Mouse (Mus musculus): ENCODE results near the gene Olfr560. TPM values are rescaled to one million over a fixed set of nuclear protein-coding genes. Genes with fewer than 3 reads are reported as not detected.

Olfr560 gene
- polyA plus RNA-seq (2012; rRNA removed) = not detected in 2 replicates

DNA sequence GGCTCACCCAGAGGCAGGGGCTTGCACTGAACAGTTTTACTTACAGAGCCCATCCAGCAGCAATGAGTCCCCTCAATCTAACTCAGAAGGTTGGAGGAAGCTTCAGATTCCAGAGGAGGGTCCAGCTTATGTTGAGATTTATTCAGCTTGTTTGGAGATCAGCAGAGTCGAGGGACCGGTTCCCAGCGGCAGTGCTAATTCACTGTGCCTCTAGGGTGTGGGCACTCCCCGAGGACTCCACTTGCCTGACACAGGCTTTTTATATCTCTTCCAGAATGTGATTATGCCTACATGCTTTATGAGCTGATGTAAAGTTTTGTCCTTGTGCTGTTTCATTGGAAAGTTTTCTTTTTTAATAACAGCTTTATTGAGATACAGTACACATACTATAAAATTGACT is at the start of gene Olfr560, which contains the start of gene Olfr78:
Olfr560 (minus strand) TSS at position 101 of the 400 bp plus-strand sequence.
Olfr78 (minus strand) TSS at position 206 of the 400 bp plus-strand sequence.
- Histone ChIP-seq H3K27ac (ENCODE audit: control insufficient read depth, insufficient read depth, low read length) (no peak within 1 kb of the TSS), H3K4me1 (replicated peaks; ENCODE audit: control insufficient read depth, insufficient read depth, low read length) (no peaks in the 10 kb centered on the region), H3K4me3 (ENCODE audit: control insufficient read depth, insufficient read depth, low read length) (no peak within 1 kb of the TSS), H3K27me3 (ENCODE audit: control insufficient read depth, insufficient read depth, low read length) (no peaks in the 10 kb centered on the region), H3K36me3 (ENCODE audit: control insufficient read depth, insufficient read depth, low read length) (no peaks in the 10 kb centered on the region)
- 86% methylated on average over 4 of the region's 4 CpGs for WGBS
- TF ChIP-seq CTCF (IDR thresholded peaks at IDR 0.05; ENCODE audit: borderline replicate concordance, control insufficient read depth, extremely low read depth, insufficient read depth, low read length, poor library complexity) = no peak
- no peak for TF ChIP-seq POLR2A (IDR thresholded peaks at IDR 0.05; ENCODE audit: control insufficient read depth, extremely low read depth, insufficient read depth, low read length, poor library complexity)
- DNase-seq = no peak

DNA sequence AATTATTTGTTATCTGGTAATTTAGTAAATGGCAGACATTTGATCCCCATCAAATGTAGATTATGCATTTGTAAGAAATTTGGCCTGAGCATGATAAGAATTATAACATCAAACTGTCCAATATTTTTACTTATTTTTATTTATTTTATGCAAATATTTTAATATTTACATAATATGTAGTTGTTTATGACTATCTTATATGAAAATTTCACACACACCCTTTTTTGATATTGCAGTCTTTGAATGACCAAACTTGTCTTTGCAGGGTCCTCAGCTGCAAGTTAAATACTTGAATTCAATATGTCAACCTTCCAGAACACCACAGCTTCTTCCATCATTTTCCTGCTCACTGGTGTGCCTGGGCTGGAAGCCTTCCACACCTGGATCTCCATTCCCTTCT is 44.0 kb upstream of the Olfr560 start, which contains the start of gene Olfr564:
Olfr564 (plus strand) TSS at position 301 of the 400 bp plus-strand sequence.
- Histone ChIP-seq H3K36me3 (ENCODE audit: control insufficient read depth, insufficient read depth, low read length) (no peaks in the 10 kb centered on the region), H3K4me3 (ENCODE audit: control insufficient read depth, insufficient read depth, low read length) (no peak within 1 kb of the TSS), H3K4me1 (replicated peaks; ENCODE audit: control insufficient read depth, insufficient read depth, low read length) (no peaks in the 10 kb centered on the region), H3K27ac (ENCODE audit: control insufficient read depth, insufficient read depth, low read length) (no peak within 1 kb of the TSS), H3K27me3 (ENCODE audit: control insufficient read depth, insufficient read depth, low read length) (no peaks in the 10 kb centered on the region)
- DNase-seq = no peak
- no peak for TF ChIP-seq CTCF (IDR thresholded peaks at IDR 0.05; ENCODE audit: borderline replicate concordance, control insufficient read depth, extremely low read depth, insufficient read depth, low read length, poor library complexity)
- no peak for TF ChIP-seq POLR2A (IDR thresholded peaks at IDR 0.05; ENCODE audit: control insufficient read depth, extremely low read depth, insufficient read depth, low read length, poor library complexity)

GRCm38 (mm10) chr7:102770921-102771320 is 11.8 kb upstream of the Olfr560 start, which contains the start of gene Olfr561:
Olfr561 (plus strand) TSS chr7:102771221.
- Histone ChIP-seq H3K4me3 (ENCODE audit: control insufficient read depth, insufficient read depth, low read length) (no peak within 1 kb of the TSS), H3K36me3 (ENCODE audit: control insufficient read depth, insufficient read depth, low read length) (no peaks in the 10 kb centered on the region), H3K27me3 (ENCODE audit: control insufficient read depth, insufficient read depth, low read length) (no peaks in the 10 kb centered on the region), H3K4me1 (replicated peaks; ENCODE audit: control insufficient read depth, insufficient read depth, low read length) (no peaks in the 10 kb centered on the region), H3K27ac (ENCODE audit: control insufficient read depth, insufficient read depth, low read length) (no peak within 1 kb of the TSS)
- WGBS = 17% methylated on average over 2 of the region's 2 CpGs
- TF ChIP-seq CTCF (IDR thresholded peaks at IDR 0.05; ENCODE audit: borderline replicate concordance, control insufficient read depth, extremely low read depth, insufficient read depth, low read length, poor library complexity) = no peak
- no peak for TF ChIP-seq POLR2A (IDR thresholded peaks at IDR 0.05; ENCODE audit: control insufficient read depth, extremely low read depth, insufficient read depth, low read length, poor library complexity)
- DNase-seq = no peak

GRCm38 (mm10) chr7:102752086-102752485 is 7.1 kb downstream of the Olfr560 start:
- no peak overlapping the region for H3K27ac ChIP-seq (ENCODE audit: control insufficient read depth, insufficient read depth, low read length)
- no peaks in the 10 kb centered on the region for H3K27me3 ChIP-seq (ENCODE audit: control insufficient read depth, insufficient read depth, low read length)
- no peaks in the 10 kb centered on the region for H3K36me3 ChIP-seq (ENCODE audit: control insufficient read depth, insufficient read depth, low read length)
- no peaks in the 10 kb centered on the region for H3K4me1 ChIP-seq (replicated peaks; ENCODE audit: control insufficient read depth, insufficient read depth, low read length)
- 10% methylated on average over 1 of the region's 1 CpGs for whole genome bisulfite sequencing
- no peak for DNase-seq
- TF ChIP-seq POLR2A (IDR thresholded peaks at IDR 0.05; ENCODE audit: control insufficient read depth, extremely low read depth, insufficient read depth, low read length, poor library complexity) (no peak), CTCF (IDR thresholded peaks at IDR 0.05; ENCODE audit: borderline replicate concordance, control insufficient read depth, extremely low read depth, insufficient read depth, low read length, poor library complexity) (no peak)
- no peak overlapping the region for H3K4me3 ChIP-seq (ENCODE audit: control insufficient read depth, insufficient read depth, low read length)

GRCm38 (mm10) chr7:102737705-102738104 is 21.5 kb downstream of the Olfr560 start:
- no peak for DNase-seq
- no peaks in the 10 kb centered on the region for H3K36me3 ChIP-seq (ENCODE audit: control insufficient read depth, insufficient read depth, low read length)
- no peaks in the 10 kb centered on the region for H3K27me3 ChIP-seq (ENCODE audit: control insufficient read depth, insufficient read depth, low read length)
- no peak overlapping the region for H3K4me3 ChIP-seq (ENCODE audit: control insufficient read depth, insufficient read depth, low read length)
- TF ChIP-seq CTCF (IDR thresholded peaks at IDR 0.05; ENCODE audit: borderline replicate concordance, control insufficient read depth, extremely low read depth, insufficient read depth, low read length, poor library complexity) (no peak), POLR2A (IDR thresholded peaks at IDR 0.05; ENCODE audit: control insufficient read depth, extremely low read depth, insufficient read depth, low read length, poor library complexity) (no peak)
- H3K4me1 ChIP-seq (replicated peaks; ENCODE audit: control insufficient read depth, insufficient read depth, low read length) = no peaks in the 10 kb centered on the region
- H3K27ac ChIP-seq (ENCODE audit: control insufficient read depth, insufficient read depth, low read length) = no peak overlapping the region
- 72% methylated on average over 2 of the region's 2 CpGs for WGBS

- Histone ChIP-seq H3K4me3 (ENCODE audit: control insufficient read depth, insufficient read depth, low read length) (no peak overlapping the region), H3K27ac (ENCODE audit: control insufficient read depth, insufficient read depth, low read length) (no peak overlapping the region), H3K36me3 (ENCODE audit: control insufficient read depth, insufficient read depth, low read length) (no peaks in the 10 kb centered on the region), H3K27me3 (ENCODE audit: control insufficient read depth, insufficient read depth, low read length) (no peaks in the 10 kb centered on the region), H3K4me1 (replicated peaks; ENCODE audit: control insufficient read depth, insufficient read depth, low read length) (no peaks in the 10 kb centered on the region)
- DNase-seq = no peak
- no peak for TF ChIP-seq POLR2A (IDR thresholded peaks at IDR 0.05; ENCODE audit: control insufficient read depth, extremely low read depth, insufficient read depth, low read length, poor library complexity)
- TF ChIP-seq CTCF (IDR thresholded peaks at IDR 0.05; ENCODE audit: borderline replicate concordance, control insufficient read depth, extremely low read depth, insufficient read depth, low read length, poor library complexity) = no peak
- WGBS = 78% methylated on average over 1 of the region's 1 CpGs
Observed at GRCm38 (mm10) chr7:102733793-102734192, 25.4 kb downstream of the Olfr560 start.

DNA sequence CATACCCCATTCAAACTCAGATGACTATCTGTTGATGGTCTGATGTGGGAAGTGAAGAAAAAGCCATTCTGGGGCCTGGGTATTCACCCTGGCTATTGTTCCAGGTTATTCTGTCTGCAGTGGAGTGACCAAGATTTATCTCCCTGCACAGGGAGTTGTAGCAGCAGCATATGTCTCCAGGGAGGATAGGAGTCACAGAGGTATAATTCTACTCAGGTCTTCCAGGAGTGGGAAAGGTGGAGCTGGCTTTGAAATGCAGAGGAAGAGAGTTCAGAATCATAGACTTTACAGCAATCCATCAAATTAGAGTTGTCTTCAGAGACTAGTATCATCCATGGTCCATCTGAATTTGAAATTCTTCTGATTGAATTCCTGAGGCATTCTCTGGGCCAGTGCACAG is 31.8 kb downstream of the Olfr560 start, which contains the start of gene Olfr559:
Olfr559 (minus strand) TSS at position 101 of the 400 bp plus-strand sequence.
- DNase-seq = no peak
- Histone ChIP-seq H3K4me3 (ENCODE audit: control insufficient read depth, insufficient read depth, low read length) (no peak within 1 kb of the TSS), H3K27ac (ENCODE audit: control insufficient read depth, insufficient read depth, low read length) (no peak within 1 kb of the TSS), H3K36me3 (ENCODE audit: control insufficient read depth, insufficient read depth, low read length) (no peaks in the 10 kb centered on the region), H3K4me1 (replicated peaks; ENCODE audit: control insufficient read depth, insufficient read depth, low read length) (no peaks in the 10 kb centered on the region), H3K27me3 (ENCODE audit: control insufficient read depth, insufficient read depth, low read length) (no peaks in the 10 kb centered on the region)
- no peak for TF ChIP-seq CTCF (IDR thresholded peaks at IDR 0.05; ENCODE audit: borderline replicate concordance, control insufficient read depth, extremely low read depth, insufficient read depth, low read length, poor library complexity)
- no peak for TF ChIP-seq POLR2A (IDR thresholded peaks at IDR 0.05; ENCODE audit: control insufficient read depth, extremely low read depth, insufficient read depth, low read length, poor library complexity)
